Mouse (Mus musculus): ENCODE measurements around the gene Cdh23.

Cdh23 gene

GRCm38 (mm10) chr10:60708837-60709236 lies 12.5 kb upstream of the Cdh23 start:
- DNase-seq (ENCODE audit: low spot score) = no peak

GRCm38 (mm10) chr10:60706268-60706667 lies 10.0 kb upstream of the Cdh23 start:
- no peak for DNase-seq (ENCODE audit: low spot score)

- DNase-seq (ENCODE audit: low spot score) = no peak
Observed at GRCm38 (mm10) chr10:60705134-60705533, 8.8 kb upstream of the Cdh23 start.

GRCm38 (mm10) chr10:60697775-60698174 lies 1.5 kb upstream of the Cdh23 start:
- no peak for DNase-seq (ENCODE audit: low spot score)

- DNase-seq (ENCODE audit: low spot score) = peak; percentile 73
Observed at GRCm38 (mm10) chr10:60696975-60697374, 685 bp upstream of the Cdh23 start.

GRCm38 (mm10) chr10:60691671-60692390 lies 4.5 kb downstream of the Cdh23 start:
- no peak for DNase-seq (ENCODE audit: low spot score)

GRCm38 (mm10) chr10:60690960-60691359 lies 5.3 kb downstream of the Cdh23 start:
- DNase-seq (ENCODE audit: low spot score) = no peak

- DNase-seq (ENCODE audit: low spot score) = no peak
Observed at GRCm38 (mm10) chr10:60689396-60689795, 6.9 kb downstream of the Cdh23 start.

GRCm38 (mm10) chr10:60687011-60687776 lies 9.1 kb downstream of the Cdh23 start:
- peak; percentile 78 for DNase-seq (ENCODE audit: low spot score)

GRCm38 (mm10) chr10:60686641-60686975 lies 9.7 kb downstream of the Cdh23 start:
- DNase-seq (ENCODE audit: low spot score) = peak; percentile 24

GRCm38 (mm10) chr10:60685764-60686640 lies 10.3 kb downstream of the Cdh23 start:
- DNase-seq (ENCODE audit: low spot score) = peak; percentile 20

- no peak for DNase-seq (ENCODE audit: low spot score)
Observed at GRCm38 (mm10) chr10:60678926-60679325, 17.4 kb downstream of the Cdh23 start.

- no peak for DNase-seq (ENCODE audit: low spot score)
Observed at GRCm38 (mm10) chr10:60677319-60677718, 19.0 kb downstream of the Cdh23 start.

GRCm38 (mm10) chr10:60670166-60670565 lies 26.1 kb downstream of the Cdh23 start:
- no peak for DNase-seq (ENCODE audit: low spot score)

- no peak for DNase-seq (ENCODE audit: low spot score)
Observed at GRCm38 (mm10) chr10:60668591-60668990, 27.7 kb downstream of the Cdh23 start.

- DNase-seq (ENCODE audit: low spot score) = no peak
Observed at GRCm38 (mm10) chr10:60660986-60661385, 35.3 kb downstream of the Cdh23 start.

GRCm38 (mm10) chr10:60659450-60660020 lies 36.8 kb downstream of the Cdh23 start:
- no peak for DNase-seq (ENCODE audit: low spot score)

- DNase-seq (ENCODE audit: low spot score) = no peak
Observed at GRCm38 (mm10) chr10:60658176-60658575, 38.1 kb downstream of the Cdh23 start.

- DNase-seq (ENCODE audit: low spot score) = no peak
Observed at GRCm38 (mm10) chr10:60653675-60654074, 42.6 kb downstream of the Cdh23 start.

- DNase-seq (ENCODE audit: low spot score) = no peak
Observed at GRCm38 (mm10) chr10:60653106-60653505, 43.2 kb downstream of the Cdh23 start.

- no peak for DNase-seq (ENCODE audit: low spot score)
Observed at GRCm38 (mm10) chr10:60644079-60644641, 52.1 kb downstream of the Cdh23 start.

GRCm38 (mm10) chr10:60639291-60639690 lies 57.0 kb downstream of the Cdh23 start:
- no peak for DNase-seq (ENCODE audit: low spot score)
